Mouse (Mus musculus): ENCODE measurements at regions not wholly inside any gene's neighbourhood (a gene's known extent, or its start where the extent isn't known, plus 50 kb on each side); places are given as distances from the start of the nearest gene placed in this dataset.

DNA sequence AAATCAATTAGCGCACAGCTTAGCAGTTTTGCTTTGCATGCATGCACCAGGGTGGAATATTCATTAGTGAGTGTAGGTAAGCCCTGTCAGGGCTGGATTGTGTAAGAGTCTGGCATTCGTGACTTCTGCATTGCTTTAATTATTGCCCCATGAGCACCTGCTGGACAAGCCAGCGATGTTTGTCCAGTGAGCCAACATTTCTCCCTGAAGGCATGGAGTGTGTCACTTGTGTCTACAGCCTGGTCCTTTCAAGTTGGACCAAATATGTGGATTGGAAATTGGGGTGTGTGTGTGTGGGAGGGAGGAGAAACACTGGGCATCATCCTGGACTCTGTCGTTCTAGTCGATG lies 115.9 kb downstream of the Evx1 start:
- no peak for TF ChIP-seq POLR2A (IDR thresholded peaks at IDR 0.05; ENCODE audit: control insufficient read depth, low read depth, low read length)
- TF ChIP-seq CTCF (IDR thresholded peaks at IDR 0.05; ENCODE audit: control insufficient read depth, insufficient read depth, insufficient replicate concordance, low read depth, low read length), result no peak
- no peaks in the 10 kb centered on the region for H3K4me1 ChIP-seq (ENCODE audit: control insufficient read depth, insufficient read depth, low read length)
- H3K27me3 ChIP-seq (ENCODE audit: control insufficient read depth, insufficient read depth, low read length), result no peaks in the 10 kb centered on the region
- H3K27ac ChIP-seq (ENCODE audit: control insufficient read depth, insufficient read depth, low read depth, low read length), result no peak overlapping the region
- no peak overlapping the region for H3K4me3 ChIP-seq (ENCODE audit: control insufficient read depth, low read depth, low read length)
- H3K36me3 ChIP-seq (ENCODE audit: control insufficient read depth, insufficient read depth, low read length), result no peaks in the 10 kb centered on the region

DNA sequence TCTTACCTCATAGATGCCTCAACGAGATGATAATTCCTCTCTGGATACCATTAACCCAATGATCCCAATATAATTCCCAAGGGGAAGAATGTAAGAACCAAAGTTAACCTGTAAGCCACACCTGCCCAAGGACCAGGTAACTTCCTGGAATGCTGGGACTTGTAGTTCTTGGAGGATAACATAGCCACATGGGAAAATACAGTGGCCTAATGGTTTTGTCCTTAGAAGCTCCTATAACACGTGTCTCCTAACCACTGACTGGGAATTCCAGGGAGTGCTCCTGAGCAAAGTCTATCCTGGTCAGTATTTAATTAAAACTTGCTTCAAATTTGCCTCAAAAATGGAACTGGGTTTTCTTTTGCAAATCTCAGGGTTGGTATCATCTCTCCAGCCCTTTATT lies 119.9 kb downstream of the Evx1 start:
- no peaks in the 10 kb centered on the region for H3K4me1 ChIP-seq (ENCODE audit: control insufficient read depth, insufficient read depth, low read length)
- H3K4me3 ChIP-seq (ENCODE audit: control insufficient read depth, low read depth, low read length), result no peak overlapping the region
- H3K36me3 ChIP-seq (ENCODE audit: control insufficient read depth, insufficient read depth, low read length), result no peaks in the 10 kb centered on the region
- no peak overlapping the region for H3K27ac ChIP-seq (ENCODE audit: control insufficient read depth, insufficient read depth, low read depth, low read length)
- TF ChIP-seq CTCF (IDR thresholded peaks at IDR 0.05; ENCODE audit: control insufficient read depth, insufficient read depth, insufficient replicate concordance, low read depth, low read length), result no peak
- H3K27me3 ChIP-seq (ENCODE audit: control insufficient read depth, insufficient read depth, low read length), result no peaks in the 10 kb centered on the region

DNA sequence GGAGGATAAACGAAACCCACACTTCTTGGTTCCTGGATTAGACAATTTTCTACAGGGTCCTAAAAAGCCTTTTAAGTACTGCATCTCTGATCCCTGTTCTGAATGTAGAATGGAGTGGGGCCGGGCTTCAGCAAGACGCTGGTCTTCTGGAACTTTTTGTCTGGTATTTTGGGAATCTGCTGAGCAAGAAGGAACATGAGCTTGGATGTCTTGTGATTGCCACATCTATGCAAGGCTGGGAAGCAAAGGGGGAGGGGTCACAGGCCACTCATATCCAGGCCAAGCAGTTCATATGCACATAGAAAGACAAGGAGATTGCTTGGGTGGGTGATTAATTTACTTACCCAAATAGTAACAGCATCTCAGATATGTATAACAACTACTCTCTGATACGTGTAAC lies 121.5 kb downstream of the Evx1 start:
- Histone ChIP-seq H3K36me3 (ENCODE audit: control insufficient read depth, insufficient read depth, low read length) (no peaks in the 10 kb centered on the region), H3K4me3 (ENCODE audit: control insufficient read depth, low read depth, low read length) (no peak overlapping the region), H3K27ac (ENCODE audit: control insufficient read depth, insufficient read depth, low read depth, low read length) (no peak overlapping the region), H3K27me3 (ENCODE audit: control insufficient read depth, insufficient read depth, low read length) (no peaks in the 10 kb centered on the region), H3K4me1 (ENCODE audit: control insufficient read depth, insufficient read depth, low read length) (no peaks in the 10 kb centered on the region)
- TF ChIP-seq POLR2A (IDR thresholded peaks at IDR 0.05; ENCODE audit: control insufficient read depth, low read depth, low read length), result no peak
- no peak for TF ChIP-seq CTCF (IDR thresholded peaks at IDR 0.05; ENCODE audit: control insufficient read depth, insufficient read depth, insufficient replicate concordance, low read depth, low read length)

DNA sequence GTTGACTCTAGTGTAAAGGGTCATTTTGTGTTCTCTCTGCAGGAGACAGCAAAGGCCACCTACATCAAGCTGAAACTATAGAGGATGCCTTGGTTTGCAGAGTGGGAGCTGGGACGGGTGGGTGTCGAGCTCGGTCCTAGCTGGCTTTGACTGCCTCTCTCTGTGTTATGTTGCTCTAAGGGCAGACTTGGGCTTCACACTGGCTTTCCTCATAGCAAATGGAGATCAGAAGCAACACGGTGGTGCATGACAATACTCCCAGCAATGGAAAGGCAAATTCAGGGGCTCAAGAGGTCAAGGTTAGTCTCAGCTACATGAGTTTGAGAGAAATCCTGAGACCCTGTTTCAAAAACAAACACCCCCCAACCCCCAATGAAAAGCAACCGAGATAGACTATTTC lies 122.1 kb downstream of the Evx1 start:
- H3K4me3 ChIP-seq (ENCODE audit: control insufficient read depth, low read depth, low read length), result no peak overlapping the region
- no peaks in the 10 kb centered on the region for H3K36me3 ChIP-seq (ENCODE audit: control insufficient read depth, insufficient read depth, low read length)
- TF ChIP-seq POLR2A (IDR thresholded peaks at IDR 0.05; ENCODE audit: control insufficient read depth, low read depth, low read length) (no peak), CTCF (IDR thresholded peaks at IDR 0.05; ENCODE audit: control insufficient read depth, insufficient read depth, insufficient replicate concordance, low read depth, low read length) (no peak)
- no peaks in the 10 kb centered on the region for H3K4me1 ChIP-seq (ENCODE audit: control insufficient read depth, insufficient read depth, low read length)
- H3K27me3 ChIP-seq (ENCODE audit: control insufficient read depth, insufficient read depth, low read length), result no peaks in the 10 kb centered on the region
- H3K27ac ChIP-seq (ENCODE audit: control insufficient read depth, insufficient read depth, low read depth, low read length), result no peak overlapping the region

DNA sequence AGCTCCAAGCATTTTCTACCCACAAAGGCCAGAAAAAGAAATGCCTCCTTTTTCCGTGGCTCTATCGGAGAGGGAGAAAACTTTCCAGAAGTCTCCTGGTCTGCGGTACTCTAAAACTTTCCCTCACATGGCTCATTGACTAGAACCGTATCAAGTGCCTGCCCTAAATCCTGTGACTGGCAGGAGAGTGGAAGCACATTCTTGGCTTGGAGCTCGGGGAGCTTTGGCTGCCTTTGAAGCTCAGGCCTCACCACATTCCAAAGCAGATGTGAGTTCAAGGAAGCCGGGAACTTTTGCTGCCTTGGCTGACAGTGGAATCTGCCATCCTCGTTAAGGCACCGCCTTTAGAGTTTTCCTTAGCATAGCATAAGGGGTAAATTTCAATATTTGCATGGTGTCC lies 125.1 kb downstream of the Evx1 start:
- TF ChIP-seq POLR2A (IDR thresholded peaks at IDR 0.05; ENCODE audit: control insufficient read depth, low read depth, low read length) (no peak), CTCF (IDR thresholded peaks at IDR 0.05; ENCODE audit: control insufficient read depth, insufficient read depth, insufficient replicate concordance, low read depth, low read length) (no peak)
- no peak overlapping the region for H3K27ac ChIP-seq (ENCODE audit: control insufficient read depth, insufficient read depth, low read depth, low read length)
- no peaks in the 10 kb centered on the region for H3K36me3 ChIP-seq (ENCODE audit: control insufficient read depth, insufficient read depth, low read length)
- no peak overlapping the region for H3K4me3 ChIP-seq (ENCODE audit: control insufficient read depth, low read depth, low read length)
- H3K4me1 ChIP-seq (ENCODE audit: control insufficient read depth, insufficient read depth, low read length), result no peaks in the 10 kb centered on the region; the same call in 1 of the 2 replicates
- no peaks in the 10 kb centered on the region for H3K27me3 ChIP-seq (ENCODE audit: control insufficient read depth, insufficient read depth, low read length)

DNA sequence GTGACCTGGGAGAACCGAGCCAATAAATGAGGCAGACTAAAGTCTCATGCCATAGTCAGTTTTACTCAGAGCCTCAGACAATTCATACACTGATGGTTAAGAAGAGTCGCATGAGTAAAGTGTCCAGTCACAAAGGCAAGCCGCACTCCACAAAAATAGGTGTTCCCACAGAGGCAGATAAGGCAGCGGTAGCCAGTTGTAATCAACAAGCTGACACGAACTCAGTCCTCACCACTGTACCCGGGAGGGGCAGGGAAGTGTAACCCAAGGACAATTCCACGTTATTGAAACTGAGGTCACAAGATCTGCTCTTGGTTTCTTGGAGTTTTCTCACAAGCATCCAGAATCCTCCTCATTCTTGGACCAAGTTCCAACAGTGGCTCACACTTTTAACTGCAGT lies 125.9 kb downstream of the Evx1 start:
- TF ChIP-seq CTCF (IDR thresholded peaks at IDR 0.05; ENCODE audit: control insufficient read depth, insufficient read depth, insufficient replicate concordance, low read depth, low read length), result no peak
- TF ChIP-seq POLR2A (IDR thresholded peaks at IDR 0.05; ENCODE audit: control insufficient read depth, low read depth, low read length), result no peak
- Histone ChIP-seq H3K4me1 (ENCODE audit: control insufficient read depth, insufficient read depth, low read length) (no peaks in the 10 kb centered on the region; the same call in 1 of the 2 replicates), H3K4me3 (ENCODE audit: control insufficient read depth, low read depth, low read length) (no peak overlapping the region), H3K27ac (ENCODE audit: control insufficient read depth, insufficient read depth, low read depth, low read length) (no peak overlapping the region), H3K36me3 (ENCODE audit: control insufficient read depth, insufficient read depth, low read length) (no peaks in the 10 kb centered on the region), H3K27me3 (ENCODE audit: control insufficient read depth, insufficient read depth, low read length) (no peaks in the 10 kb centered on the region)

DNA sequence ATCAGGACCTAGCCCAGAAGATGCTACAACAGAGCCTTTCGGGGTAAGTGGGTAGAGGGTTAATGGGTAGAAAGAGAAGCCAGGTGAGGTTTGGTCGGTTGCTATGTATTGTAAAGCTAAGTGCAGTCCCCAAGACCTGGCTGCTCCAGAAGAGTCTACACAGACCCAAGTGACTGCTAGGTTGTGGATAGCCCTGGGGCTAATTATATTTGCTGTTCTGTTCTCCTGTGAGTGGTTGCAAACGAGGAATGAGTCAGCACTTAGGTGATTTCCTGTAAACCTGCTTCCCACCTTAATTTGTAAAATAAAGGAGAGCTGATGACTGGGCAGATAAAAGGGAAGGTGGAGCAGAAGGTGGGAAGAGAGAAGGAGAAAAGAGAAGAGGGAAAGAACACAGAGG lies 126.9 kb downstream of the Evx1 start:
- TF ChIP-seq POLR2A (IDR thresholded peaks at IDR 0.05; ENCODE audit: control insufficient read depth, low read depth, low read length) (no peak), CTCF (IDR thresholded peaks at IDR 0.05; ENCODE audit: control insufficient read depth, insufficient read depth, insufficient replicate concordance, low read depth, low read length) (no peak)
- H3K4me1 ChIP-seq (ENCODE audit: control insufficient read depth, insufficient read depth, low read length), result no peaks in the 10 kb centered on the region; the same call in 1 of the 2 replicates
- H3K27ac ChIP-seq (ENCODE audit: control insufficient read depth, insufficient read depth, low read depth, low read length), result no peak overlapping the region
- no peak overlapping the region for H3K4me3 ChIP-seq (ENCODE audit: control insufficient read depth, low read depth, low read length)
- no peaks in the 10 kb centered on the region for H3K36me3 ChIP-seq (ENCODE audit: control insufficient read depth, insufficient read depth, low read length)
- no peaks in the 10 kb centered on the region for H3K27me3 ChIP-seq (ENCODE audit: control insufficient read depth, insufficient read depth, low read length)
